Mouse (Mus musculus): ENCODE results near the gene Mto1. TPM values are rescaled to one million over a fixed set of nuclear protein-coding genes. Genes with fewer than 3 reads are reported as not detected.
"Not testable (repeated sequence)": the region's sequence is repeated elsewhere in the genome, so short reads cannot be mapped to it uniquely, and the experiment has no call there.

Mto1 gene
- total RNA-seq, 1 experiment from 2014 or later: 29.5 TPM

- no peak for DNase-seq
Observed at GRCm38 (mm10) chr9:78475873-78476272, 27.9 kb downstream of the Mto1 start.

GRCm38 (mm10) chr9:78476531-78477020, 28.6 kb downstream of the Mto1 start:
- peak; percentile 17 for DNase-seq

DNA sequence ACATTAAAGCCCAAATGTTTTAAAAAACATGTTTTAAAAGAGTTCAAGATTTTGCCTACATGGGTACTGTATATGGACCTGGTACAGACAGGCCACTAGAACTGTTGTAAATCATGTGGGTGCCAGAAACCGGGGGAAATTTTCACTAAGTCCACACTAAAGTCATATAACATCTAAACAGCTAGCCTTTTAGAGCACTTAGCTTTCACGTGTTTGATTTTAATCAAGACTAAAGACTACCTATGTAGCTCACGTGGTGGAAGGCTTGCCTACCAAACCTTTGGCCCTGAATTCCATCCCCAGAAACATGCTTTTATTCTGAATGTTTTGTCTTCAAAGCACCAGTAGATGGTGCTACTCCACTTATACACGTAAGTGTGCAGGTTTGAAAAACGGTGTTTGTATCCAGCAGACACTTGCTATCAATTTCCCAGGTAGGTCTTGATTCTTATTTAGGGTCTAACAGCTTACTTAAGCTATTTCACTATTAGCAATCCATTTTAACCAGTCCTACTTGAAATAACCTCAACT, 29.1 kb downstream of the Mto1 start:
- DNase-seq: peak; percentile 24

DNA sequence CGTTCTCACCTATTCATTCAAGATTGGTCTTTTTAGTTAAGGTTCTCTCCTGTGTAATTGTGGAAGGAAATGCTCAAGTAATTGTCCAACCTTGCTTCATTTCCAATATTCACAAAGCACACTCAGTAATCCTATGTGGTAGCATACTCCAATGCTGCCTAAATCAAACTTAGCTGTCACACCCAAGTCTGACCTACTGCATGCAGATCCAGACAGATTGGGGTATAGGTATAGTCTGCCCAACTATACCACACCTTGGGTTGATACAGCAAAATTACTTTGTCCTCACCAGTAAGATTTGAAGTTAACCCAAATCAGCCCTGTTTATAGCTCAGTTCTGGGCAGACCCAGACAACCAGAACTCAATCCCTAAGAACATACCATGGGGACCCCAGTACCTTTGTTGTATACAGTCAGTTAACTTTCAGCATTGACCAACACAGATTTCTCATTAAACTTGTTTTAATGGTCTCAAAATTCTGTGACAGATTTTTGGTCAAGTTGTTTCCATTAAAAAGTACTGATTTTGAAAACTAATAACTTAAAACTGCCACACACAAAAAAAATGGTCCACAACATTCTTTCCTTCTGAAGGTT, 30.1 kb downstream of the Mto1 start:
- not testable (repeated sequence) for DNase-seq

GRCm38 (mm10) chr9:78479308-78479707, 31.3 kb downstream of the Mto1 start:
- not testable (repeated sequence) for DNase-seq

- DNase-seq: not testable (repeated sequence)
Observed at GRCm38 (mm10) chr9:78480227-78480626, 32.2 kb downstream of the Mto1 start.

- DNase-seq: peak; percentile 92
Observed at GRCm38 (mm10) chr9:78480706-78481358, 32.8 kb downstream of the Mto1 start.

GRCm38 (mm10) chr9:78481423-78482331, 33.7 kb downstream of the Mto1 start:
- DNase-seq: peak; percentile 96

DNA sequence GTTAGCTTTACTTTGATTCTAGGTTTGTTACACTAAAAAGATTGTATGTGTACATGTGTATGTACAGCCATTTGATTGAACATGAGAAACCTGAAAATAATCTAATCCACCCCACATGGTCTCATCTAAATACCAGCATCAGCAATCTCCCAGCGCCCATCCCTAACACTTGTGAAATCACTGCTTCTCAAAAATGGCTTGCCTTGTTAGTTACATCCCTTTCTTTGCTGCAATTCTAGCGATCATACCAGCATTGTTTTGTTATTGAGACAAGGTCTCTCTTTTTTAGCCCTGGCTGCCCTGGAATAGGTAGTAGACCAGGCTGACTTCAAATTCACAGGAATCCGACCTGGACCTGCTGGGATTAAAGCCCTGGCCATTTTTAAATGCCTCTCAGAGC, 34.4 kb downstream of the Mto1 start:
- no peak for DNase-seq

DNA sequence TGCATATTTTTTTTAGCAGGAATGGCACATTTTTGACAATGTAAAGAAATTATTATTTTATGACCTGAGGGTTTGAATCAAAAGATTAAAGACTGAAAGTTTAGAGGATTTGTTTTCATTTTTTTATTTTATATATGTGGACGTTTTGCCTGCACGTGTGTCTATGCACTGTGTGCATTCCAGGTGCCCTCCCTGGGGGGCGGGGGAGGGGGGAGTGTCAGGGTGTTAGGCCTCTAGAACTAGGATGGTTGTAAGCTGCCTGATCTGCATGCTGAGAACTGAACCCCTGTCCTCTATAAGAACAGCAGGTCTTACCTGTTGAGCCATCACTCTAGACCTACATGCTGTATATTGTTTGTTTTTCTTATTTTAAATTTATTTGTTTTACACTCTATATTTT, 36.7 kb downstream of the Mto1 start:
- no peak for DNase-seq

DNA sequence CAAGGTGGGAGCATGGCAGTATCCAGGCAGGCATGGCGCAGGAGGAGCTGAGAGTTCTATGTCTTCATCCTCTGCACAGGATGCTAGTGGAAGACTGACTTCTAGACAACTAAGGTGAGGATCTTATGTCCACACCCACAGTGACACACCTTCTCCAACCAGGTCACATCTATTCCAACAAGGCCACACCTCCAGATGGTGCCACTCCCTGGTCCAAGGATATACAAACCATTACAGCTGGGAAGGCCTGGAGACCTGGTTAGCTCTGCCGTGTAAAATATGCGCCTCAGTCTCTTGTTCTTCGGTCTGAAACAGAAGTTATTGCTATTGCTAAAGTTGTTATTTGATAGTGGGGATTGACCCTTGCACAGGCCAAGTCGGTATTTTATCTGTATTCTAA, 40.0 kb downstream of the Mto1 start:
- not testable (repeated sequence) for DNase-seq

GRCm38 (mm10) chr9:78488890-78489420, 40.9 kb downstream of the Mto1 start, which contains the start of gene Eef1a1:
TSS of gene Eef1a1 (minus strand) at chr9:78489151.
- peak; percentile 87 for DNase-seq

GRCm38 (mm10) chr9:78491169-78491568, 43.2 kb downstream of the Mto1 start:
- DNase-seq: no peak

- DNase-seq: no peak
Observed at GRCm38 (mm10) chr9:78492254-78492653, 44.2 kb downstream of the Mto1 start.

- DNase-seq: no peak
Observed at GRCm38 (mm10) chr9:78493171-78493570, 45.2 kb downstream of the Mto1 start.

GRCm38 (mm10) chr9:78500386-78500785, 52.4 kb downstream of the Mto1 start:
- no peak for DNase-seq

DNA sequence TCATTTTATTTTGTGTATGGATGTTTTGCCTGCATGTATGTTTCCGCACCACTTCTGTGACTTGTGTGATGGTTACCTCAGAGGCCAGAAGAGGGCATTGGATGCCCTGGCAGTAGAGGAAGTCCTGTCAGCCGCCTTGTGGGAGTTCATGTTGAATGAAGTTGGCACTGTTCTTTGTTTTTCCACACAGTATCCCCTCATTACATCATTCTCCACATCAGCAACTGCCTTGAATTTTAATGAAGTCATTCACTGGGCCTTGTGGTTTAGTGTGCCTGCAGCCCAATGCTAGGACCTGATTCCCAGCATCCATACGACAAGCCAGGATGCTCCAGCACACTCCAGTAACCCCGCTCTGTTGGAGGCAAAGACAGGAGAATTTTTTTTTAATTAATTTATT, 53.3 kb downstream of the Mto1 start:
- DNase-seq: no peak

GRCm38 (mm10) chr9:78503223-78504079, 55.4 kb downstream of the Mto1 start:
- DNase-seq: peak; percentile 22

DNA sequence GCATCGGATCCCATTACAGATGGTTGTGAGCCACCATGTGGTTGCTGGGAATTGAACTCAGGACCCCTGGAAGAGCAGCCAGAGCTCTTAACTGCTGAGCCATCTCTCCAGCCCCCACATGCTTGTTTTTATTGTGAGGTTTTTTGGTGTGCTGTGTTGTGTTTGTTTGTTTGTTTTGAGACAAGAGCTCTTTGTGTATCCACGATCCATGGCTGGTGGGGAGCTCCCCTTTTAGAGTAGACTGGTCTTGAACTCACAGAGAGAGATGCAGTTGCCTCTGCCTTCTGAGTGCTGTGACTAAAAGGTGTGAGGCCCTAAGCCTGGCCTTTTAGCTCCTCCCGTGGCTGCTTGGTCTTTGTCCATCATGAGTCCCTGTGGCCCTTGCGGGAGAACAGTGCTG, 56.1 kb downstream of the Mto1 start:
- no peak for DNase-seq

DNA sequence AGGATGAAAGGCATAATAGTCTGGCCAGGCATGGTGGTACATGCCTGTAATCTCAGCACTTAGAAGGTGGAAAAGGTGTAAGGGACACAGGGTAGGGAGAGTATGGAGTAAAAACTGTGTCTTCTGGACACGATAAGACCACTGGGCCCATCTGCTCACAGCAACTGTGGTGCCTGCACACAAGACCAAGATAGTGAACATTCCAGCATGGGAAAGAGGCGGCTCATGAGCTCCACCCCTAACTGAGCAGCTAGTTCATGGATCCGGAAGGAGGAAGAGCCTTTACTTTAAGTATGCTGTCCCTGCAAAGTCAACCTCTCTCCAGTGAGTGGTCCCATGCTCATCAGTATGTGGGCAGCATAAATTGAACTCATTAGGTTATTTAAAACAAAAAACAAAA, 56.7 kb downstream of the Mto1 start:
- DNase-seq: no peak

DNA sequence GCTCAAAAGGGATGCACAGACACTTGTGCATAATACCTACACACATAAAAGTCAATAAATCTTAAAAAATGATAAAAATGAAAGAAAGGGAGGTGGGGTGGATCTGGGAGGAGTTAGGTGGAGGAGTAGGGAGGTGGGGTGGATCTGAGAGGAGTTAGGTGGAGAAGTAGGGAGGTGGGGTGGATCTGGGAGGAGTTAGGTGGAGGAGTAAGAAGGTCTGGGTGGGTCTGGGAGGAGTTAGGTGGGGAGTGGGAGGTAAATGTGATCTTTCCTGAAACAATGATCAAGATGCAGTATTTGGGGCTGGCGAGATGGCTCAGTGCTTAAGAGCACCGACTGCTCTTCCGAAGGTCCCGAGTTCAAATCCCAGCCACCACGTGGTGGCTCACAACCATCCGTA, 57.2 kb downstream of the Mto1 start:
- DNase-seq: no peak

Measured in adrenal gland, postnatal 14 days (tissue).